Mouse (Mus musculus) testis, adult 2 months (tissue): ENCODE measurements around the gene Tomt.

Experiments
- CTCF ChIP-seq: fragments of 200-500 bp; IDR thresholded peaks from 2 replicates; pipeline ENCODE4 v1.5.1; 2012; ENCODE audit warnings: low read depth, mild to moderate bottlenecking, inconsistent platforms, low read length, moderate library complexity; ENCODE audit not compliant: control insufficient read depth, insufficient read depth, insufficient replicate concordance
- POLR2A ChIP-seq: fragments of 200-500 bp; IDR thresholded peaks from 2 replicates; pipeline ENCODE4 v1.6.1; 2012; ENCODE audit warnings: low read depth, mild to moderate bottlenecking, inconsistent platforms, low read length, moderate library complexity; ENCODE audit not compliant: control insufficient read depth

GRCm38 (mm10) chr7:101884160-101884559, 22.0 kb downstream of the Tomt start:
- TF ChIP-seq CTCF (no peak), POLR2A (no peak)
